Mouse (Mus musculus) bone marrow macrophage, adult 2 months (primary cell): ENCODE measurements around the gene Agxt.

Experiments used
- CTCF ChIP-seq: IDR thresholded peaks from 2 replicates; pipeline ENCODE4 v1.5.1; 2012; ENCODE audit warnings: low read depth, mild to moderate bottlenecking, low read length, moderate library complexity
- POLR2A ChIP-seq: IDR thresholded peaks from 2 replicates; pipeline ENCODE4 v1.6.1; 2012; ENCODE audit warnings: mild to moderate bottlenecking, low read depth, low read length, borderline replicate concordance

DNA sequence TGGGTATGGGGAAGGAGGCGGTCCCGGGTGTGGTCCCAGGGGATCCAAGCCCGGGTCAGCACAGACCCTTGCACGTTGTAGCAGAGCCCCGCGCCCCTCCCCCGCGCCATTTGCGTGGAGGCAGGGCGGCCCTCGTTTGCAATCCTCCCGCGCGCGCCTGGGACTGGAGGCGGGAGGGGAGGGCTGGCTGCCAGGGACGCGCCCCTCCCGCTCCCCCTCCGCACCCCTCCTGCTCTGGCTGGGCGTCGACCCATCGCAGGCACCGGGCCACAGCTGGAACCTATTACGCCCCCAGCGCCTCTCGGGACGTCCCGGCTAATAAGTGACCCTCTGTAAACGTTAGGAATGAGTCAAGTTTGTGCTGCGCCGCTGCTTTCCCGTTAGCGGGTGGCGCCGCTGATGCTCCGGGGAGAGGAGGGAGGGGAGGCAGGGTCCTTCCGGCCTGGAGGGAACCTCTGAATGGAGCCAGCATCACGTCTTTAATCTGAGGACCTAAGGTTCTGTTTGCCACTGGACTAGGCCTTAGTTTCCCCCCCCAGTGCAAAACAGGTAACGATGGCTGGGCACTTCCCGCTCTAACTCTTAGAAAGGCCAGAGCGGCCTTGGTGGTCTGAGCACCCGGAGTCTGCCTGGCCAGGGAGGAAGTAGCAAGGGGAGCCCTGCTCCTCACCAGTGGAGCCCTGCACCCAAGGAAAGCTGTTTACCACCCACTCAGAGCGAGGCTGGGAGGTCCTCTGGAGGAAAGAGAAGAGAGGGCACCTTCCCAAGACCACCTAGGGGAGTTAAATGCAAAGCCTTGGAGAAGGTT is 41.7 kb downstream of the Agxt start:
- no peak for TF ChIP-seq CTCF
- TF ChIP-seq POLR2A: no peak
